Mouse (Mus musculus): ENCODE data around the gene Dnah12. TPM values are rescaled to one million over a fixed set of nuclear protein-coding genes. Genes with fewer than 3 reads are reported as not detected.
A peak's percentile ranks its signal among the peaks of the same experiment; 100 is the strongest.

The Dnah12 gene
- polyA plus RNA-seq, 1 experiment from 2014 or later, result 0.61 TPM

GRCm38 (mm10) chr14:26773536-26773935, 80.5 kb downstream of the Dnah12 start:
- no peaks in the 10 kb centered on the region for H3K36me3 ChIP-seq (ENCODE audit: control insufficient read depth, insufficient read depth, low read length)
- H3K9ac ChIP-seq (ENCODE audit: low read depth, low read length), result no peak overlapping the region
- no peaks in the 10 kb centered on the region for H3K4me1 ChIP-seq (ENCODE audit: control insufficient read depth, insufficient read depth, low read length)
- no peak overlapping the region for H3K4me3 ChIP-seq (ENCODE audit: low read depth, low read length)
- 66% methylated on average over 4 of the region's 4 CpGs for WGBS
- H3K9me3 ChIP-seq (ENCODE audit: control insufficient read depth, low read length), result no peaks in the 10 kb centered on the region
- H3K27me3 ChIP-seq (replicated peaks; ENCODE audit: control insufficient read depth, insufficient read depth, low read length), result no peaks in the 10 kb centered on the region
- DNase-seq (ENCODE audit: low spot score) (peak; percentile 15), ATAC-seq (ENCODE audit: low read depth) (0 out of 2 replicates have a peak, but pooled peaks have one; percentile 37)
- H3K4me2 ChIP-seq (ENCODE audit: low read depth, low read length), result no peak overlapping the region
- no peak overlapping the region for H3K27ac ChIP-seq (replicated peaks; ENCODE audit: low read depth, low read length)

- no peak overlapping the region for H3K4me3 ChIP-seq (ENCODE audit: low read depth, low read length)
- DNase-seq (ENCODE audit: low spot score) (no peak), ATAC-seq (ENCODE audit: low read depth) (no peak)
- H3K27me3 ChIP-seq (replicated peaks; ENCODE audit: control insufficient read depth, insufficient read depth, low read length), result no peaks in the 10 kb centered on the region
- H3K9me3 ChIP-seq (ENCODE audit: control insufficient read depth, low read length), result 0 out of 2 replicates have a peak, but pooled peaks cover 3% of the 10 kb centered on the region
- H3K4me2 ChIP-seq (ENCODE audit: low read depth, low read length), result no peak overlapping the region
- no peak overlapping the region for H3K9ac ChIP-seq (ENCODE audit: low read depth, low read length)
- no peak overlapping the region for H3K27ac ChIP-seq (replicated peaks; ENCODE audit: low read depth, low read length)
- H3K4me1 ChIP-seq (ENCODE audit: control insufficient read depth, insufficient read depth, low read length), result no peaks in the 10 kb centered on the region
- no peaks in the 10 kb centered on the region for H3K36me3 ChIP-seq (ENCODE audit: control insufficient read depth, insufficient read depth, low read length)
- 59% methylated on average over 4 of the region's 4 CpGs for WGBS
Observed at GRCm38 (mm10) chr14:26783731-26784130, 90.7 kb downstream of the Dnah12 start.

- Histone ChIP-seq H3K9me3 (ENCODE audit: control insufficient read depth, low read length) (0 out of 2 replicates have a peak, but pooled peaks cover 3% of the 10 kb centered on the region), H3K27me3 (replicated peaks; ENCODE audit: control insufficient read depth, insufficient read depth, low read length) (no peaks in the 10 kb centered on the region), H3K4me2 (ENCODE audit: low read depth, low read length) (no peak overlapping the region), H3K4me3 (ENCODE audit: low read depth, low read length) (no peak overlapping the region), H3K4me1 (ENCODE audit: control insufficient read depth, insufficient read depth, low read length) (no peaks in the 10 kb centered on the region), H3K9ac (ENCODE audit: low read depth, low read length) (no peak overlapping the region), H3K27ac (replicated peaks; ENCODE audit: low read depth, low read length) (no peak overlapping the region), H3K36me3 (ENCODE audit: control insufficient read depth, insufficient read depth, low read length) (no peaks in the 10 kb centered on the region)
- ATAC-seq (ENCODE audit: low read depth) (no peak), DNase-seq (ENCODE audit: low spot score) (peak; percentile 14)
- WGBS, result 61% methylated on average over 4 of the region's 4 CpGs
Observed at GRCm38 (mm10) chr14:26785695-26786094, 92.6 kb downstream of the Dnah12 start.

- H3K27me3 ChIP-seq (replicated peaks; ENCODE audit: control insufficient read depth, insufficient read depth, low read length), result no peaks in the 10 kb centered on the region
- H3K9me3 ChIP-seq (ENCODE audit: control insufficient read depth, low read length), result no peaks in the 10 kb centered on the region
- no peak overlapping the region for H3K9ac ChIP-seq (ENCODE audit: low read depth, low read length)
- no peak overlapping the region for H3K4me3 ChIP-seq (ENCODE audit: low read depth, low read length)
- no peak overlapping the region for H3K27ac ChIP-seq (replicated peaks; ENCODE audit: low read depth, low read length)
- H3K36me3 ChIP-seq (ENCODE audit: control insufficient read depth, insufficient read depth, low read length), result no peaks in the 10 kb centered on the region
- no peaks in the 10 kb centered on the region for H3K4me1 ChIP-seq (ENCODE audit: control insufficient read depth, insufficient read depth, low read length)
- H3K4me2 ChIP-seq (ENCODE audit: low read depth, low read length), result no peak overlapping the region
- no peak for ATAC-seq (ENCODE audit: low read depth)
- no peak for DNase-seq (ENCODE audit: low spot score)
- WGBS, result 87% methylated on average over 2 of the region's 2 CpGs
Observed at GRCm38 (mm10) chr14:26794431-26794830, 101.4 kb downstream of the Dnah12 start.

- no peaks in the 10 kb centered on the region for H3K4me1 ChIP-seq (ENCODE audit: control insufficient read depth, insufficient read depth, low read length)
- ATAC-seq (ENCODE audit: low read depth) (no peak), DNase-seq (ENCODE audit: low spot score) (no peak)
- H3K4me3 ChIP-seq (ENCODE audit: low read depth, low read length), result no peak overlapping the region
- 87% methylated on average over 3 of the region's 3 CpGs for WGBS
- H3K27me3 ChIP-seq (replicated peaks; ENCODE audit: control insufficient read depth, insufficient read depth, low read length), result no peaks in the 10 kb centered on the region
- H3K9me3 ChIP-seq (ENCODE audit: control insufficient read depth, low read length), result no peaks in the 10 kb centered on the region
- no peak overlapping the region for H3K9ac ChIP-seq (ENCODE audit: low read depth, low read length)
- H3K36me3 ChIP-seq (ENCODE audit: control insufficient read depth, insufficient read depth, low read length), result no peaks in the 10 kb centered on the region
- H3K4me2 ChIP-seq (ENCODE audit: low read depth, low read length), result no peak overlapping the region
- H3K27ac ChIP-seq (replicated peaks; ENCODE audit: low read depth, low read length), result no peak overlapping the region
Observed at GRCm38 (mm10) chr14:26798330-26798729, 105.3 kb downstream of the Dnah12 start.

GRCm38 (mm10) chr14:26799286-26799685, 106.2 kb downstream of the Dnah12 start:
- H3K9ac ChIP-seq (ENCODE audit: low read depth, low read length), result no peak overlapping the region
- H3K4me1 ChIP-seq (ENCODE audit: control insufficient read depth, insufficient read depth, low read length), result no peaks in the 10 kb centered on the region
- no peak for ATAC-seq (ENCODE audit: low read depth)
- no peak for DNase-seq (ENCODE audit: low spot score)
- no peaks in the 10 kb centered on the region for H3K36me3 ChIP-seq (ENCODE audit: control insufficient read depth, insufficient read depth, low read length)
- no peaks in the 10 kb centered on the region for H3K9me3 ChIP-seq (ENCODE audit: control insufficient read depth, low read length)
- H3K27ac ChIP-seq (replicated peaks; ENCODE audit: low read depth, low read length), result no peak overlapping the region
- H3K4me2 ChIP-seq (ENCODE audit: low read depth, low read length), result no peak overlapping the region
- H3K27me3 ChIP-seq (replicated peaks; ENCODE audit: control insufficient read depth, insufficient read depth, low read length), result no peaks in the 10 kb centered on the region
- WGBS, result 71% methylated on average over 3 of the region's 3 CpGs
- no peak overlapping the region for H3K4me3 ChIP-seq (ENCODE audit: low read depth, low read length)

- H3K4me3 ChIP-seq (ENCODE audit: low read depth, low read length), result no peak overlapping the region
- H3K4me1 ChIP-seq (ENCODE audit: control insufficient read depth, insufficient read depth, low read length), result no peaks in the 10 kb centered on the region
- DNase-seq (ENCODE audit: low spot score), result no peak
- H3K9ac ChIP-seq (ENCODE audit: low read depth, low read length), result no peak overlapping the region
- 73% methylated on average over 7 of the region's 7 CpGs for WGBS
- no peak overlapping the region for H3K4me2 ChIP-seq (ENCODE audit: low read depth, low read length)
- H3K27ac ChIP-seq (replicated peaks; ENCODE audit: low read depth, low read length), result no peak overlapping the region
- no peaks in the 10 kb centered on the region for H3K36me3 ChIP-seq (ENCODE audit: control insufficient read depth, insufficient read depth, low read length)
- no peak for ATAC-seq (ENCODE audit: low read depth)
- no peaks in the 10 kb centered on the region for H3K27me3 ChIP-seq (replicated peaks; ENCODE audit: control insufficient read depth, insufficient read depth, low read length)
- no peaks in the 10 kb centered on the region for H3K9me3 ChIP-seq (ENCODE audit: control insufficient read depth, low read length)
Observed at GRCm38 (mm10) chr14:26805500-26805899, 112.4 kb downstream of the Dnah12 start.

GRCm38 (mm10) chr14:26812734-26813133, 119.7 kb downstream of the Dnah12 start:
- Histone ChIP-seq H3K27me3 (replicated peaks; ENCODE audit: control insufficient read depth, insufficient read depth, low read length) (no peaks in the 10 kb centered on the region), H3K4me3 (ENCODE audit: low read depth, low read length) (no peak overlapping the region), H3K9me3 (ENCODE audit: control insufficient read depth, low read length) (no peaks in the 10 kb centered on the region), H3K9ac (ENCODE audit: low read depth, low read length) (no peak overlapping the region), H3K27ac (replicated peaks; ENCODE audit: low read depth, low read length) (no peak overlapping the region), H3K4me1 (ENCODE audit: control insufficient read depth, insufficient read depth, low read length) (no peaks in the 10 kb centered on the region), H3K36me3 (ENCODE audit: control insufficient read depth, insufficient read depth, low read length) (no peaks in the 10 kb centered on the region), H3K4me2 (ENCODE audit: low read depth, low read length) (no peak overlapping the region)
- 80% methylated on average over 11 of the region's 11 CpGs for WGBS
- ATAC-seq (ENCODE audit: low read depth) (no peak), DNase-seq (ENCODE audit: low spot score) (no peak)

GRCm38 (mm10) chr14:26813871-26814270, 120.8 kb downstream of the Dnah12 start:
- Histone ChIP-seq H3K4me2 (ENCODE audit: low read depth, low read length) (no peak overlapping the region), H3K4me1 (ENCODE audit: control insufficient read depth, insufficient read depth, low read length) (no peaks in the 10 kb centered on the region), H3K36me3 (ENCODE audit: control insufficient read depth, insufficient read depth, low read length) (no peaks in the 10 kb centered on the region), H3K27me3 (replicated peaks; ENCODE audit: control insufficient read depth, insufficient read depth, low read length) (no peaks in the 10 kb centered on the region), H3K9ac (ENCODE audit: low read depth, low read length) (no peak overlapping the region), H3K27ac (replicated peaks; ENCODE audit: low read depth, low read length) (no peak overlapping the region), H3K4me3 (ENCODE audit: low read depth, low read length) (no peak overlapping the region), H3K9me3 (ENCODE audit: control insufficient read depth, low read length) (no peaks in the 10 kb centered on the region)
- no peak for ATAC-seq (ENCODE audit: low read depth)
- 85% methylated on average over 2 of the region's 2 CpGs for WGBS
- no peak for DNase-seq (ENCODE audit: low spot score)
